Mouse (Mus musculus) forebrain, embryonic 11.5 days (tissue): ENCODE results near the gene Cuedc1. TPM values are rescaled to one million over a fixed set of nuclear protein-coding genes. Genes with fewer than 3 reads are reported as not detected.

ENCODE experiments used
- ATAC-seq: fragments of 200-750 bp; cut with Nextera tagmentation; replicated peaks from 2 replicates; pipeline ENCODE4 v1.8.0; 2017; ENCODE audit warnings: moderate TSS enrichment; ENCODE audit not compliant: low FRiP score
- DNase-seq: peaks from one replicate; pipeline ENCODE4 v3.0.0-alpha.2; 2017; ENCODE audit warnings: low spot score
- H3K27ac ChIP-seq: fragments of 300-500 bp; sonication (generic); 2 replicates; pipeline ENCODE4 v1.5.1; 2014; ENCODE audit warnings: low read depth, low read length
- H3K27me3 ChIP-seq: fragments of 300-500 bp; sonication (generic); 2 replicates; pipeline ENCODE4 v1.6.1; 2014; ENCODE audit warnings: mild to moderate bottlenecking, low read length, mixed read lengths; ENCODE audit not compliant: control insufficient read depth, insufficient read depth
- H3K36me3 ChIP-seq: fragments of 300-500 bp; sonication (generic); 2 replicates; pipeline ENCODE4 v1.6.1; 2014; ENCODE audit warnings: mild to moderate bottlenecking, low read length, moderate library complexity, mixed read lengths; ENCODE audit not compliant: control insufficient read depth, insufficient read depth
- H3K4me1 ChIP-seq: fragments of 300-500 bp; sonication (generic); replicated peaks from 2 replicates; pipeline ENCODE4 v1.6.1; 2014; ENCODE audit warnings: low read length, mixed read lengths; ENCODE audit not compliant: control insufficient read depth, insufficient read depth
- H3K4me2 ChIP-seq: fragments of 300-500 bp; sonication (generic); 2 replicates; pipeline ENCODE4 v1.6.1; 2014; ENCODE audit warnings: low read depth, mild to moderate bottlenecking, low read length, moderate library complexity, mixed read lengths; ENCODE audit not compliant: severe bottlenecking
- H3K4me3 ChIP-seq: fragments of 300-500 bp; sonication (generic); 2 replicates; pipeline ENCODE4 v1.5.1; 2014; ENCODE audit warnings: low read depth, low read length
- H3K9ac ChIP-seq: fragments of 300-500 bp; sonication (generic); 2 replicates; pipeline ENCODE4 v1.6.1; 2014; ENCODE audit warnings: low read length
- H3K9me3 ChIP-seq: fragments of 300-500 bp; sonication (generic); 2 replicates; pipeline ENCODE4 v1.6.1; 2016; ENCODE audit warnings: low read length, mixed read lengths; ENCODE audit not compliant: control insufficient read depth
- WGBS: fragments of 180-500 bp; shearing (Covaris S2); extraction: QIAGEN DNeasy Blood & Tissue Kit; methylation state at CpG from one replicate; pipeline ENCODE4 v1.1.7; 2014; 5-methylcytosine and 5-hydroxymethylcytosine counted together
- polyA plus RNA-seq: library from polyadenylated mRNA; unstranded; fragments of >200 nt; fragmentation: Nextera tagmentation; extraction: Ambion mirVana; gene quantifications from 2 replicates; pipeline ENCODE4 v1.2.1, GENCODE M21; 2014

Cuedc1 gene
- polyA plus RNA-seq, 1 experiment from 2014 or later, result 26.2 TPM

DNA sequence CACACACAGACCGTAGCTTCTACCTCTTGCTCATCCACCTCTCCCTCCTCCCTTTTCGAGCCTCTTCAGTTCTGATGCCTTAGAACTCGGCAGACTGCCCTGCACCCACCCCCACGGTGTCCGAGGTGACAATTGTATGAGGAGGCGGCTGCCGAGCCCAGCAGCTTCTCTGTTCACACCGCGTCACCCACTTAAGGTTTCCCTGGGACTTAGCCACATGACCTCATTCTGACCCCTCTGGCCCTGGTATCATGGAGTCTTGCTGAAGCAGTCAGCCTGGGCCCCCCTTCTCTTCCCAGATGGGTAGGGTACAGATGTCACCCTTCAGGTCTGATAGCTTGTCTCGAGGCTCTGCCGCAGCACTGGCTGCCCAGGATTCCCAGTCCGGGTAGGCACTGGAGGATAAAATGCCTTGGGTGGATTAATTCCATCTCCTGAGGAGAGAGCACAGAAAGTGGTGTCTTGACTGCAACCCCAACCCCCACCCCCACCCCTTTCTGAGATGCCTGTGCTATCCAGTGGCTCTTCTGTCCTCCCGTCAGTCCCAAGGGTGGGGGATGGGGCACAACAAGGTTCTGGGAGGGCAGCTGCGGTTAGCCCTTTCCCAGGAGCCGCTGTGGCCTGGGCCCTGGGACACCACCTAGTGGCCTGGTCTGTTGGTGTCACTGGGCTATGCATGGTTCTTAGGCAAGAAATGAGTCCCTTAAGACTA lies 63.9 kb downstream of the Cuedc1 start:
- H3K4me1 ChIP-seq, result peaks cover 23% of the 10 kb centered on the region
- peak; percentile 81 for ATAC-seq
- peak; percentile 93 for DNase-seq
- H3K9me3 ChIP-seq, result no peaks in the 10 kb centered on the region
- WGBS, result under 1% methylated on average over 15 of the region's 15 CpGs
- peak overlapping the region; percentile 91 for H3K27ac ChIP-seq
- H3K4me3 ChIP-seq, result peak overlapping the region; percentile 28
- H3K36me3 ChIP-seq, result no peaks in the 10 kb centered on the region
- peak overlapping the region; percentile 41; the same call in 1 of the 2 replicates for H3K9ac ChIP-seq
- no peaks in the 10 kb centered on the region for H3K27me3 ChIP-seq
- peak overlapping the region; percentile 54 for H3K4me2 ChIP-seq

DNA sequence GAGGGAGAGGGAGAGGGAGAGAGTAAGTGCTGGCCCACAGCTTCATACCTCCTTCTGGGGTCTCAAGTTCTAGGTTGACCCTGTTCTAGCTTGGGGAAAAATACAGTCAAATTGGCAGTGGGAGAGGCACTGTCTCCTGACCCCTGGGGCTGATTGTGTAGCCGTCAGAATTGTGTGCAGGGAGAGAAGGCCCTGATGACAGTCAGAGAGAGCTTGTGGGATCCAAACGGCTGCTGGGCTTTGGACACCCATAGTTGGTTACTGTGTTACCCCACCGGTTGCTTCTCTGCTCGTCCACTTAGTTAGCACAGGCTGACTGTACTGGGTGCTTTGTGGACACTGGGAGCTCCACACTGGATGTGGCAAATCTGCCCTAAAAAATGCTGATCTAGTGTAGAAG lies 64.9 kb downstream of the Cuedc1 start:
- WGBS, result 70% methylated on average over 4 of the region's 4 CpGs
- DNase-seq (no peak), ATAC-seq (no peak)
- Histone ChIP-seq H3K27ac (no peak overlapping the region), H3K4me2 (no peak overlapping the region), H3K36me3 (no peaks in the 10 kb centered on the region), H3K27me3 (no peaks in the 10 kb centered on the region), H3K4me3 (no peak overlapping the region), H3K9me3 (no peaks in the 10 kb centered on the region), H3K4me1 (peaks cover 23% of the 10 kb centered on the region), H3K9ac (no peak overlapping the region)

GRCm38 (mm10) chr11:88164213-88164723 lies 66.4 kb downstream of the Cuedc1 start:
- Histone ChIP-seq H3K4me3 (no peak overlapping the region), H3K9ac (no peak overlapping the region), H3K36me3 (no peaks in the 10 kb centered on the region), H3K27me3 (no peaks in the 10 kb centered on the region), H3K4me1 (peaks cover 27% of the 10 kb centered on the region), H3K27ac (no peak overlapping the region), H3K9me3 (no peaks in the 10 kb centered on the region), H3K4me2 (no peak overlapping the region)
- ATAC-seq (no peak), DNase-seq (no peak)
- WGBS, result 90% methylated on average over 7 of the region's 7 CpGs

- no peak for ATAC-seq
- Histone ChIP-seq H3K4me3 (no peak overlapping the region), H3K4me2 (no peak overlapping the region), H3K36me3 (no peaks in the 10 kb centered on the region), H3K9me3 (no peaks in the 10 kb centered on the region), H3K27me3 (peaks cover under 1% of the 10 kb centered on the region; the same call in 1 of the 2 replicates), H3K9ac (no peak overlapping the region), H3K4me1 (peaks cover 32% of the 10 kb centered on the region), H3K27ac (no peak overlapping the region)
- no peak for DNase-seq
- WGBS, result 64% methylated on average over 14 of the region's 15 CpGs
These were observed 67.0 kb downstream of the Cuedc1 start for GRCm38 (mm10) chr11:88164801-88165377.

GRCm38 (mm10) chr11:88165683-88166364 lies 68.0 kb downstream of the Cuedc1 start:
- Histone ChIP-seq H3K27ac (no peak overlapping the region), H3K4me3 (no peak overlapping the region), H3K9me3 (no peaks in the 10 kb centered on the region), H3K4me2 (no peak overlapping the region), H3K9ac (peak overlapping the region; percentile 3; the same call in 1 of the 2 replicates), H3K4me1 (peaks cover 27% of the 10 kb centered on the region), H3K36me3 (no peaks in the 10 kb centered on the region), H3K27me3 (peaks cover 2% of the 10 kb centered on the region; the same call in 1 of the 2 replicates)
- DNase-seq (no peak), ATAC-seq (no peak)
- 84% methylated on average over 10 of the region's 10 CpGs for WGBS

GRCm38 (mm10) chr11:88166471-88166870 lies 68.6 kb downstream of the Cuedc1 start:
- 95% methylated on average over 7 of the region's 7 CpGs for WGBS
- H3K4me1 ChIP-seq, result peaks cover 23% of the 10 kb centered on the region

DNA sequence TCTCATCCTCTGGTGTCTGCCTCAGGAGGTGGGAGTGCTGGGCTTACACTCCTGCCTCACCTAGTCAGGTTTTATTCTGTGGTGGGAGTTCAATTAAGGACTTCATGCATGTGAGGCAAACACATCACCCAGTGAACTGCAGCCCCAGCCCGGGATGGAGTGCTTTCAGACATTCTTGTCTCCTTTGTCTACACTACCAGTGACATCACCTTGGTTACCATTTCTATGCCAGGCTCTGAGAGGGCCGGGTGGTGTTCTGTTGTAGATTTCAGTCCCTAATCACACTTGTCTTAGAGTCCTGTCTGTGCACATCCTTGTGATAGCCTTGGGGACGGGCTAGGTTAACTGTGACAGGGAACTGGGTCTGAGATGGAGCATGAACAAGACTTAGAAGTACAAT lies 70.8 kb downstream of the Cuedc1 start:
- Histone ChIP-seq H3K4me2 (no peak overlapping the region), H3K27ac (no peak overlapping the region), H3K36me3 (no peaks in the 10 kb centered on the region), H3K4me3 (no peak overlapping the region), H3K9me3 (no peaks in the 10 kb centered on the region), H3K9ac (no peak overlapping the region), H3K4me1 (peaks cover 27% of the 10 kb centered on the region), H3K27me3 (peaks cover 2% of the 10 kb centered on the region; the same call in 1 of the 2 replicates)
- no peak for DNase-seq
- WGBS, result 27% methylated on average over 3 of the region's 3 CpGs
- peak; percentile 51; the same call in 1 of the 2 replicates for ATAC-seq

More at GRCm38 (mm10) chr11:88166471-88166870, 68.6 kb downstream of the Cuedc1 start:
- ATAC-seq, result no peak
- H3K4me2 ChIP-seq, result no peak overlapping the region
- H3K27ac ChIP-seq, result no peak overlapping the region
- DNase-seq, result no peak
- no peak overlapping the region for H3K9ac ChIP-seq
- no peaks in the 10 kb centered on the region for H3K36me3 ChIP-seq
- no peaks in the 10 kb centered on the region for H3K9me3 ChIP-seq
- peaks cover 2% of the 10 kb centered on the region; the same call in 1 of the 2 replicates for H3K27me3 ChIP-seq
- H3K4me3 ChIP-seq, result no peak overlapping the region

- H3K36me3 ChIP-seq, result no peaks in the 10 kb centered on the region
- 21% methylated on average over 32 of the region's 32 CpGs for WGBS
- ATAC-seq (no peak), DNase-seq (no peak)
- H3K27ac ChIP-seq, result no peak overlapping the region
- 0 out of 2 replicates have a peak overlapping the region, but pooled peaks have one; percentile 11 for H3K4me2 ChIP-seq
- peaks cover 2% of the 10 kb centered on the region; the same call in 1 of the 2 replicates for H3K27me3 ChIP-seq
- H3K4me1 ChIP-seq, result peaks cover 27% of the 10 kb centered on the region
- H3K9ac ChIP-seq, result peak overlapping the region; percentile 27; the same call in 1 of the 2 replicates
- H3K4me3 ChIP-seq, result no peak overlapping the region
- no peaks in the 10 kb centered on the region for H3K9me3 ChIP-seq
These were observed 71.7 kb downstream of the Cuedc1 start for GRCm38 (mm10) chr11:88169531-88170040.
